Mouse (Mus musculus): ENCODE data around the gene Pik3ap1.
"Not testable (repeated sequence)": the region's sequence is repeated elsewhere in the genome, so short reads cannot be mapped to it uniquely, and the experiment has no call there.

Pik3ap1 gene

GRCm38 (mm10) chr19:41384922-41385508 is at the start of gene Pik3ap1:
Gene Pik3ap1 (minus strand): TSS chr19:41385102.
- in situ Hi-C loops (cut with MboI, MseI) = loop anchor here (5.0 to 10.0 kb wide), 2 partner anchors 68 to 70 kb away; no protein-coding TSS in a partner anchor

- in situ Hi-C loops (cut with MboI, MseI) = not testable (repeated sequence)
Observed at GRCm38 (mm10) chr19:41431512-41432164, 46.7 kb upstream of the Pik3ap1 start.

GRCm38 (mm10) chr19:41425927-41426772 is 41.2 kb upstream of the Pik3ap1 start:
- in situ Hi-C loops (cut with MboI, MseI) = not testable (repeated sequence)

- in situ Hi-C loops (cut with MboI, MseI) = loop anchor here in 1 of 2 experiments (25.0 kb wide), 1 partner anchor 341 kb away; no protein-coding TSS in a partner anchor
Observed at GRCm38 (mm10) chr19:41421264-41421663, 36.4 kb upstream of the Pik3ap1 start.

GRCm38 (mm10) chr19:41418786-41419185 is 33.9 kb upstream of the Pik3ap1 start:
- in situ Hi-C loops (cut with MboI, MseI) = loop anchor here (10.0 to 25.0 kb wide), 2 partner anchors 344 to 514 kb away; no protein-coding TSS in a partner anchor

- in situ Hi-C loops (cut with MboI, MseI) = loop anchor here (10.0 to 25.0 kb wide), 2 partner anchors 344 to 513 kb away; no protein-coding TSS in a partner anchor
Observed at GRCm38 (mm10) chr19:41417995-41418394, 33.1 kb upstream of the Pik3ap1 start.

GRCm38 (mm10) chr19:41416201-41416600 is 31.3 kb upstream of the Pik3ap1 start:
- in situ Hi-C loops (cut with MboI, MseI) = loop anchor here (10.0 to 25.0 kb wide), 2 partner anchors 346 to 511 kb away; no protein-coding TSS in a partner anchor

GRCm38 (mm10) chr19:41402603-41403002 is 17.7 kb upstream of the Pik3ap1 start:
- in situ Hi-C loops (cut with MboI, MseI) = loop anchor here in 1 of 2 experiments (25.0 kb wide), 1 partner anchor 360 kb away; no protein-coding TSS in a partner anchor

- in situ Hi-C loops (cut with MboI, MseI) = no loop called here
Observed at GRCm38 (mm10) chr19:41390856-41391255, 6.0 kb upstream of the Pik3ap1 start.

- in situ Hi-C loops (cut with MboI, MseI) = loop anchor here (5.0 to 10.0 kb wide), 2 partner anchors 72 to 75 kb away; no protein-coding TSS in a partner anchor
Observed at GRCm38 (mm10) chr19:41389351-41389750, 4.4 kb upstream of the Pik3ap1 start.

GRCm38 (mm10) chr19:41388242-41388641 is 3.3 kb upstream of the Pik3ap1 start:
- in situ Hi-C loops (cut with MboI, MseI) = loop anchor here (5.0 to 10.0 kb wide), 2 partner anchors 71 to 73 kb away; no protein-coding TSS in a partner anchor

- in situ Hi-C loops (cut with MboI, MseI) = loop anchor here (5.0 to 10.0 kb wide), 2 partner anchors 70 to 72 kb away; no protein-coding TSS in a partner anchor
Observed at GRCm38 (mm10) chr19:41387262-41387661, 2.4 kb upstream of the Pik3ap1 start.

GRCm38 (mm10) chr19:41384406-41384851 is 473 bp downstream of the Pik3ap1 start:
- in situ Hi-C loops (cut with MboI, MseI) = loop anchor here in 1 of 2 experiments (10.0 kb wide), 1 partner anchor 70 kb away; no protein-coding TSS in a partner anchor

- in situ Hi-C loops (cut with MboI, MseI) = loop anchor here in 1 of 2 experiments (10.0 kb wide), 1 partner anchor 68 kb away; no protein-coding TSS in a partner anchor
Observed at GRCm38 (mm10) chr19:41382391-41382978, 2.4 kb downstream of the Pik3ap1 start.

GRCm38 (mm10) chr19:41381581-41382239 is 3.2 kb downstream of the Pik3ap1 start:
- in situ Hi-C loops (cut with MboI, MseI) = loop anchor here in 1 of 2 experiments (10.0 kb wide), 1 partner anchor 67 kb away; no protein-coding TSS in a partner anchor

- in situ Hi-C loops (cut with MboI, MseI) = no loop called here
Observed at GRCm38 (mm10) chr19:41379195-41379594, 5.7 kb downstream of the Pik3ap1 start.

- in situ Hi-C loops (cut with MboI, MseI) = no loop called here
Observed at GRCm38 (mm10) chr19:41375791-41376190, 9.1 kb downstream of the Pik3ap1 start.

GRCm38 (mm10) chr19:41375096-41375495 is 9.8 kb downstream of the Pik3ap1 start:
- in situ Hi-C loops (cut with MboI, MseI) = no loop called here

GRCm38 (mm10) chr19:41374658-41375057 is 10.2 kb downstream of the Pik3ap1 start:
- in situ Hi-C loops (cut with MboI, MseI) = loop anchor here in 1 of 2 experiments (25.0 kb wide), 1 partner anchor 1112 kb away; the partner anchor contains the start of gene Pdlim1

- in situ Hi-C loops (cut with MboI, MseI) = loop anchor here in 1 of 2 experiments (25.0 kb wide), 1 partner anchor 1110 kb away; the partner anchor contains the start of gene Pdlim1
Observed at GRCm38 (mm10) chr19:41372322-41372721, 12.6 kb downstream of the Pik3ap1 start.

Data from T-helper 17 cell (primary cell).